Mouse (Mus musculus): Measurements from ENCODE around the gene Cacng4.

Gene Cacng4

DNA sequence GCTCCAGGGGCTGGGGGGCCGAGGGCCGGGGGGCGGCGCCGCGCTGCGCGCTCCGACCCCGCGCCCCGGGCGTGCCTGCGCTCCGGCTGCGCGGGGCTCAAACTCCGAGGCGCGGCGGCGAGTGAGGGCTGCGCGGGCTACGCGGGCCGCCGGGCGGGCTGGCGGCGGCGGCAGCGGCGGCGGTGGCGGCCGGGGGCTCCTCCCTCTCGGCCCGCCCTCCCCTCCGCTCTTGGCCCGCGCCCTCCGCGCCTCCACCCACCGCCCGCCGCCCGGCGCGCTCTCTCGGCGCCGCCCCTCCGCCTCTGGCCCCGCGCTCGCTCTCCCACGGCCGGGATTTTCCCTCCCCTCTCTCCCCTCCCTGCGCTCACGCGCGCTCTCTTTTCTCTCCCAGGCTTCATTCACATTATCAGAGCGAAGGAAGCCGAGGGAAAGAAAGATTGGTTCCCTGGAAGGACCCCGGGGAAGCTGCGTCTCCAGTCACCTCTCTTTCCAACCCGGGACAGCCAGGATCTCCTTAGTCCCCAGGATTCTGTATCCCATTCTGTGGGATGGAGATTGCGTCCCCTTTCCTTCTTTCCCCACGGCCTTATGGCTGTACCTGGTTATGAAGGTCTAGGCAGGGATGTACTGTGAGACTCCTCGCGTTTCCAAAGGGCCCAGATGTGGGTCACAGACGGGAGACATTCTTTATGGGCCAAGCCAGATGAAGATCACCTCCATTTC is at the start of gene Cacng4:
Gene Cacng4 (minus strand): TSS at position 11 of the 723 bp plus-strand sequence.
- DNase-seq, result no peak

DNA sequence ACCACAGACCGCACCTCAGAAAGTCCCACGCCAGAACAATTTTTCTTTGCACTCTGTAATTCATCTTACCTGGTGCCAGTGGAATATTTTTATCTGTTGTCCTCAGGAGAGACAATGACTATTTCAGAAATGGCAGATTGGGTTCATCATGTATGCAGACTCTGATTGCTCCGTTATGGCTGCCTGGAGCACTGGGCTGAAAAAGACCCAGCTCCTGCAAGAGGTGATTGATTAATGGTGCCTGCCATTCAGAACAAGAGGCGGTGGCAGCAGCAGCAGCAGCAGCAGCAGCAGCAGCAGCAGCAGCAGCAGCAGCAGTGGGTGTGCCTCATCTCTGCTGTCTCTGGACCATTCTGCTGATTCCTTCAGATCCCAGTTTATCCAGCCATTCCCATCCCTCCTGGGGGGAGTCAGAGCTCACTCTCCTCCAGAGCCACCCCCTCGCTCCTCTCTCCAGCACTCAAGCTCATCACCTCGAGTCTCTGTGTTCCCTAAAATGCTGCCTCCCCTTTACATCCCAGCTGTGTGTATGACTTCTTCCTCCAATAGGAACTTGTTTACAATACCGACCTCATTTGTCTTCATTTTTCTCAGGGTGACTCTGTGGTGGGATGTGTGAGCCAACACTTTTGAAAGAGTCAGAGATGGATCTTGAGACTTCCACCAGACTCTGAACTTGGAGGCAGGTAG is 39.1 kb upstream of the Cacng4 start:
- DNase-seq, result peak; percentile 71

DNA sequence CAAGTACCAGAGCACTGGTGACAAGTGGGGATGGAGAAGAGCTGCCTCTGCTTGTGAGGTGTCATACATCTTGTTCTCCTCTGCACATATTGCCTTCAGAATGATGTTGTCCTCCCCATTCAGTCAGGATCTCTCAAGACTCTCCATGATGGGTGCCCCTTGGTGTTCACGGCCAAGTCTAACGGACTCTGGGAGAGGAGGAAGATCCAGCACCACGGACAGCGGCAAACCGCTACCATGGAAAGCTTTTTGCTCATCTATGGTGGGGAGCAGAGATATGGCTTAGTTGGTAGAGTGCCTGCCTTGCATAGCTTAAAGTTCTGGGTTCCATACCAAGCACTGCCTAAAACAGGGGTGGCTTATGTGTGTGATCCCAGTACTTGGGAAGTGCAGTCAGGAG is 22.8 kb upstream of the Cacng4 start:
- peak; percentile 52 for DNase-seq

DNA sequence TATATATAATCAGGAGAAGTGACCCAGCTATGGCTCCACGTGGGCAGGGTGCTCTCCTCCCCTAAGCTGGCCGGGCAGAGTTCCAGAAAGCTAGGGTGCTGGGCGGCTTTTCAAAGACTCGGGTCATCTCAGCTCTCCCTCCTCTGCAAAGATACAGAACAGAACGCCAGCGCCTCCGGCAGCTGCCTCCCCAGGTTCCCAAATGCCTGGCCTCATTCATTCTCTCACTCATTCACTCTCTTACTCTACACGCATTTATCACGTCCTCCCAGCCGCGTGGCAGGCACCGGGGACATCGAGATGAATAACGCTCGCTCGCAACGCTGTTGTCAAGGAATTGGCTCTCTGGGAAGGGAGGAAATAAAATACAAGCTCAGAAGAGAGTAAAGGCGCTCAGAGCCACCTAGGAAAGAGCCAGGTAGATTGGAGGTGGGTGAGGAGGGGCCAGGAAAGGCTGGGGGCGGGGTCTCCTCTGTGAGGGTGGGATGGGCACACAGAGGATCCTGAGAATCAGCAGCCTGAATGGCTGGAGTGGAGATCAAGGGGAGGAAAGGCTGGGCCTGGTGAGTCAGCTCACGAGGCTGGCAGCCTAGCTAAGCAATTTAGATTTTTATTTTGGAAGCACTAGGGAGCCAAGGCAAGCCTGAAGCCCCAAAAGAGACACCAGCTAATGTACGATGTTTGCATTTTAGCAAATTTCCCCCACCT is 18.7 kb upstream of the Cacng4 start:
- DNase-seq, result no peak

DNA sequence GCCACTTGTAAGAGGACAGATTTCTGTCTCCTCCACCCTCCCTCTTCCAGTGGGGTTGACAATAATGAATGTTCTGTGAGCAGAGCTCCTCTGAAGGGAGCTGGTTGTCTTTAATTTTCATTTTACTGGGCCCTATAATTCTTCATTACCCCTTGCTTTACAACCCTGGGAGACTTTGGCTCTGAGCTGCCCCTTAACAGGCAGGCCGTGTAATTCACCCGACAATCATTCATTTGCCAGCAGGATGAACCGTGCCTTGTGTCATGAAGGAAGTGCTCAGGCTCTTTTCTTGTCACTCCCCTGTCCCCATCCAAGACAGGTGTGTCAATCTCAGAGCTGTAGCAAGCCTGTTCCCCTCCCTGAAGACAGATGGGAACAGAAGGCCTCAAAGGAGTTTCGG is 18.1 kb upstream of the Cacng4 start:
- no peak for DNase-seq

DNA sequence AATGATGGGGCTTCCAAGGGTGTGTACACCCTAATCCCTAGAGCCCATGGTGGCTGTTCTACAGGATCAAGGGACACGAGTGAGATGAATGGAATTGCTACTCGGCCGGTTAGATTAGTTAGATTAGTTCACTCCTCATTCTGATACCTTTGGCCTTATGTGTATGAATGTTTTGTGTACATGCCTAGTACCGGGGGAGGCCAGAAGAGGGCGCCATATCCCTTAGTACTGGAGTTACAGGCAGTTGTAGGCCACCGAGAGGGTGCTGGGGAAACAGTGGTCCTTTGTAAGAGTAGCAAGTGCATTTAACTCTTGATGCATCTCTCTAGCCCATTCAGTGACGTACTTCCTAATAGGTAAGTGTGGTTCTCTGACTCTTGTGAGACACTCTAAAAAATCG is 14.2 kb upstream of the Cacng4 start:
- DNase-seq, result no peak

DNA sequence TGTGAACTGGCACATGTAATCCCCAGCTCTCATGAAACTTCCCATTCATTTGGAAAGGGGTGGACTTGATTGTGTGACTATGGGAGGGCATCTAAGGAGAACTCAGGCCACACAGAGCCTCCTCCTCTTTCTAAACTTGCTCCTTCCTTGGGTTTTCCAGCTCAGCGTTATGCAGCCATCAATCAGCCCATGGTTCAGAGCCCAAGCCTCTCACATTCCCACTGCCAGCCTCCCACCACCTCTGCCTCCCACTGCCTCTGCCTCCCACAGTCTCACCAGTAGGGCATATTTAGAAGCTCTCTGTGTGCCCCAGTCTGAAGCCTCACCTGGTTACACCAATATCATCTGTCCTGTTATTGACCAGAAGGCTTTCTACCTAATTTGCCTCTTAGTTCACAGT is 11.7 kb upstream of the Cacng4 start:
- DNase-seq, result no peak

DNA sequence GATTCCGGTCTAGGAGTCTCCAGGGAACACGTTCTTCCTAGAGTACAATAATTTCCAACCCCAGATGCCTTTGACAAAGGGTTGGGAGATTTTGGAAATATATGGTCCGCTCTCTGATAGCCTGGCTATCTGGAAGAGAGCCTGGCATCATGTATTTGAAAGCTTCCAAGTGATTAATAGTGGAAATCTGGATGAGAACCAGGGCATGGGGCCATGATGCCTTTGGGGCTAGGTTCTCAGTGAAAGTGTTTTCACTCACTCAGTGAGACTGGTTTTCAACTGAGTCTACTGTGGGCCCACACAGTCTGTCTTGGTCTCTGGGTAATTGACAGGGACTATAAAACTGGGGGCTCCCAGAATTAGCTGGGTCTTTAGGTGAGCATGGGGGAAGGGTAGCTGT is 7.6 kb upstream of the Cacng4 start:
- no peak for DNase-seq

DNA sequence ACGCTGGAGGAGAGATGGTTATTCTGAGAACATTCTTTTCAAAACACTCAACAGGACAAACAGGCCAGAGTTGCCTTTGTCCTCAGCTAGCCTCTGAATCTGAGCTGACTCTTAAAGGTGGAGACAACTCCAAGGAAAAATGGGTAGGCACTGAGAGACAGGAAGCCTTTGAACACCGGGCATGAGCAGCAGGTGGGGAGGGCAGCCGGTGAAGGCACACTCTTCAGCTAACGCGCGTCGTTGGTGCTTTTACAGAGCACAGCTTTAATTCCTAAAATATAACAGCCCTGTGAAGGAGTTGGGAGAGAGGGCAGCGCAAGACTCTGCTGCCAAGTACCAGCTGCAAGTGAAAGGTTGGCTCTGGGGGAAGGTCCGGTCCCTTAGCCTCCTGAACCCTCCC is 5.0 kb upstream of the Cacng4 start:
- no peak for DNase-seq

DNA sequence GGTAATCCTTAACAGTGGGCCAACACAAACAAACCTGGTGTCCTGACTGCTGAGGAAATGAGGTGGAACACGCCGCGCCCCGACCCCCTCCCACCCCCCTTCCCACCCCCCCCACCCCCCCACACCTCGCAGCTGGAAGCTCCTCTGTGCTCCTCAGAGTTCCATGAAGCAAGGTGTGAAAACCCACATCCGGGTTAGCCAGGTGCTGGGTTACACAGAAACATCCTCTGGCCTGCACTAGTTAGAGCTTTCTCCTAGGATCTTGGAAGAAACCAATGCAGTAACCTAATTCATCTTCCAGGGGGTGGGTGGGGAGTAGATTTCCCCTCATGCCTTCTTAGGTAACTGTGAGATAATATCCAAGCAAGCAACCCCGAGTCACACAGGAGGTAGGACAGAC is 2.0 kb upstream of the Cacng4 start:
- DNase-seq, result no peak

DNA sequence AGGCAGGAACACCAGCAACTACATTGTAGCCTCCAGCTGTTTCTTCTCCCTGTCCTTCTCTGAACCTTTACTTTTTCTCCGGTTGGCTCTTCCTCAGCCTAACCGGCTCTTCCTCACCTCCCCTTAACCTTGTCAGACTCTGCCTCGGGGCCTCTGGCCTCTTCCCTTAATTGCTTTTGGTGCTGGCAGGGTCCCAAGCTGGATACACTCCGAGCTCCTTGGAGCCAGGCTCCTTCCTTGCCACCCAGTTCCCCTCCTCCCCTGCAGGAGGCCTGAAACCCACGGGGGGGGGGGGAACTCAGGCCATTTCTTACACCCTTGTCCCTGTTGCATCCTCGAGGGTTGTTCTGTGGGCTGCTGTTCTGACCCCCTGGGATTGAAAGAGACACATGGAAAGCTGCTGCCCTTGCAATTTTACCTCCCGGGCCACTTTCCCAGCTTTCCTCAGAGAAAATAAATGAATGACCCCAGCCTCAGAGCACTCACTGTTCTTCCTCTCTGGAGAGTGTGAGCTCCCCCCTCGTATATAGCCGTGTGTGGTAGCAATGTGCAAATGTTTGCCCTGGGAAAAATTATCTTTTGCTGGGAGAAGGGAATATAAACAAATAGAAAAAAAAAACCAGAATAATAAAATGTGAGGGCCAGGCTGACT is 1.2 kb upstream of the Cacng4 start:
- no peak for DNase-seq

DNA sequence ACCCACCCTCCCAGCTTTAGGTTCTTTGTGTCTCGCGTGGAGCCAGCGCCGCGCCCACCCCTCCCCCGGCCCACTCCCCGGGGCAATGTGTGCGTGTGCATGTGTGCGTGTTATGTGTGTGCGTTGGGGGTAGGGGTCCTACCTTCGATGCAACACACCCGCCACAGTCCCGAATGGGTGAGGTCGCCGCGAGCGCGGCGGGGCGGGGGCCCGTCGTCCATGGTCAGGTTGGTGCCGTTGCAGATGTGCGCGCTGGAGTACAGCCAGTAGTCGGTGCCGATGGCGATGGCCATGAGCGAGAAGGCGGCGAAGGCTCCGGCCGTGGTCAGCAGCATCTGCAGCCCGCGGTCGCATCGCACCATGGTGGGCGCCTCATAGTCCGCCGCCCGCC is 259 bp downstream of the Cacng4 start:
- DNase-seq, result no peak

DNA sequence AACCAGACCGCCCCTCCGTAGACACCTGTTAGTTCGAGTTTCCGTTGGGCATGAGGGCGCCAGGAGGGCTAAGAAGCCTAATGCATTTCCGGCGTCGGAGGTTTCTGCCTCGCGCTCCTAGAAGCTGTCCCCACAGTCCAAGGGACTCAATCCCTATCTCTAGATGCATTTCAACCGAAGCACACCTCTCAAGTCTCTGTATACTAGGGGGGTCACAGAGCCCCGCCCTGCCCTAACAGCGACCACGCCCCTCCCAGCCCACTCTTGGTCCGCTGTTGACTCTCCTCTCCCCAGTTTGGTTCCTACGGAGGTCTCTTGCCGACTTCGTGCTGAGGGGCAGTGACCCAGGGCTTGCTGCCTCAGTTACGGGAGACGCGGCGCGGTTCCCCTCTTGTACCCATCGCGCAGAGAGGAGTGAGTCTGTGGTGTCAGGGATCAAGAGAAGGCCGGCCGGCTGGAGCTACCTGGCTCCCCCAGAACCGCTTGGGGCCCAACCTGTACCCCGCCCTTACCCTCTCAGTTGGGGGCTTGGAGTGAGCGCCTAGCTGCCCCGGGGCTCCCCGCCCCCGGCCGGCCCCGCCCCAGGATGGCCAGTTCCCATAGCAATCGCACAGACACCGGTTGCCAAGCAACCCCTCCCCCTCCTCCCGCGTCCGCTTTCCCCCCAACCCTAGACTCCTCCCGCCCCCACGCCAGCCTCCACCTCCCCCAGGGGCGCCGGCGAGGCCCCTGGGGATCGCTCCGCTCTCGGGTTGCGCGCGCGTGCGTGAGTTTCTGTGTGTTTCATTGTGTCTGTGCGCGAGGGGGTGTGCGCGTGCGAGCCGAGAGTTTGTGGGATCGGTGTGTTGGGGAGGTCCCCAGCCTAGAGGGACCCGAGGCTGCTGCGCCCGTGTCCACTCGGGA is 906 bp downstream of the Cacng4 start:
- DNase-seq, result no peak

DNA sequence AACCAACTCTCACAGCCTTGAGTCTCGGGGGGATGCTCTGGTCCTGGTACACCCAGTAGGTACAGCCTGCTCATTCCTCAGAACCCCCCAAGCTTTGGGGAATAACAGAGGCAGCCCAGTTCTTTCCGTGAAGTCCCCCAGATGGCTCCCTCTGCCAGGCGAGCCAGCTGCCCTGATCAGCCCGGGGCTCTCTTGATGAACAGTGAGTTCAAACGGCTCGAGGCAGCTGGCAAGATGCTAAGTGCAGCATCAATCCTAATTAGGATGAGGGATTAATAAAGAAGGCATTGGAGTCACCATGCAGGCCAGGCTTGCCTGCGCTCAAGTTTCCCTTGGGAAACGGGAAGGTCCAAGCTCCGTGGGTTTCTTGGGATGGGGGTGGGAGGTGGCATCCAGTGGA is 2.2 kb downstream of the Cacng4 start:
- DNase-seq, result no peak

DNA sequence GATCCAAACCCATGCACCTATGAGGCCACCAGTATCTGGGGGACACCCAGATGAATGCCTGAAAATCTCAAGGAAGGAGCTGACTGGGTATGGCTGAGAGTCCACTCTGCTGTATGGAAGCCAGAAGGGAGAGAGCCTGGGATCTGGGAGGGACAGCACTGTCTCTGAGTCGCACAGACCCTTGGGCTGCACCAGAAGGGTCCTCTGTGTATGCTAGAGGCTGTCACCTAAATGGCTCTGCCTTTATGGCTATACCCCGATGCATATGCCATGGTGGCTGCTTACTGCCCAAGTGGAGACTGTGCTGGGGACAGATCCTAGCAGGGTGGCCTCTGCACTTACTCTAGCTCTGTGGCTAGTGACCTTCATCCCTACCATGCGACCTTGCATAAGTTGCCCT is 8.6 kb downstream of the Cacng4 start:
- DNase-seq, result no peak

DNA sequence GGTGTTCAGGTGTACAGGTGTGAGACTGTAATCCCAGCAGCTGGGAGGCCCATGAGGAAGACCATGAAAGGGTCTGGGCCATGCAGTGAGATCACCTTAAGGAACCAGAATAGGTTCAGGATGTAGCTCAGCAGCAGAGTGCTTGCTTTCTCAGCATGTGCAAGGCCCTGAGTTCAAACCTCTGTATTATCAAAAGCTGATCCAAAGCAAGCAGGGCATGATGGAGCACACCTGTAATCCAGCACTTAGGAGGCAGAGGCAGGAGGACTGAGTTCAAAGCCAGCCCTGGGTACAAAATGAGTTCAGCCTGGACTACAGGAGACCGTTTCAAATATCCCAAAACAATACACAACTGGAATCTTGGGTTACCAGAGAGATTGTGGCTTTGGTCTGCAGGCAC is 9.1 kb downstream of the Cacng4 start:
- DNase-seq, result no peak

DNA sequence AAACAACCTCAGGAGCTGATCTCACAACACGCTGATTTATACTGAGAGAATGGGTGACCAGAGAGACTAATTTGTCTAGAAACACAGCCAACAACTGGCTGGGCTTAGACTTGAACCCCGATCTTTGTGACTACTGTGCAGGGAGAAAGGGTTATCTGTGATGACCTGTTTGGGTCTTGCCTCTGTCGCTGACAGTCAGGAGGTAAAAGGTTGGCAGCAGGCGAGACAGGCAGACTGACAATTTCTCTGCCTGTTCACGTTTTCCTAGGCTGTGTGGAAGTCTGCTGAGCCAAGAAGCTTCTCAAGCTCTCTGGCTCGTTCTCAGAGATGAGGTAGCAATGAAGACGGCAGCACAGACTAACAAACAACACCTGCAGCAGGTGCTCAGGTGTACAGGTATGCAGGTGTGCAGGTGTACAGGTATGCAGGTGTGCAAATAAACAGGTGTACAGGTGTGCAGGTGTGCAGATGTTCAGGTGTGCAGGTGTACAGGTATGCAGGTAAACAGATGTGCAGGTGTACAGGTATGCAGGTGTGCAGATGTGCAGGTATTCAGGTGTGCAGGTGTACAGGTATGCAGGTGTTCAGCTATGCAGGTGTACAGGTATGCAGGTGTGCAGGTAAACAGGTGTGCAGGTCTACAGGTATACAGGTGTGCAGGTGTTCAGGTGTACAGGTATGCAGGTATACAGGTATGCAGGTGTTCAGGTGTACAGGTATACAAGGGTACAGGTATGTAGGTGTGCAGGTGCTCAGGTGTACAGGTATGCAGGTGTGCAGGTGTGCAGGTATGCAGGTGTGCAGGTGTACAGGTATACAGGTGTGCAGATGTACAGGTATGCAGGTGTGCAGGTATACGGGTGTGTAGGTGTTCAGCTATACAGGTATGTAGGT is 10.2 kb downstream of the Cacng4 start:
- DNase-seq, result no peak

DNA sequence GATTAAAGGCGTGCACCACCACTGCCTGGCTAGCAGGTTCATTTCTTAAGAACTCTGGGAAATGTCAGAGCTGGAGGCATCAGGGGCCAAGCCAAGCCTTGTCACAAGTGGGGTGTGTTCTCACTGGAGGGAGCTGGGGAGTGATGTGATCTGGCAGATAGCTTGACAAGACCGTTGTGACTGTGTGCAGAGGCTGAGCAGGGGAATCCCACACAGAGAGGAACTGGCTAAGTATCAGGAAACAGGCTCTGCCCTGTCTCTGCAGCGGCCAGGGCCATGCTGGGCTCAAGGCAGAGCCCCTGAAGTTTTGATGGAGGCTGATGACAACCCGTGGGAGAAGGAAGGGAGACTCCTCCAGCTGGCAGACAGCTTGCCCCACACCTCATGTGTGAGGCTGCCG is 11.8 kb downstream of the Cacng4 start:
- DNase-seq, result peak; percentile 86

DNA sequence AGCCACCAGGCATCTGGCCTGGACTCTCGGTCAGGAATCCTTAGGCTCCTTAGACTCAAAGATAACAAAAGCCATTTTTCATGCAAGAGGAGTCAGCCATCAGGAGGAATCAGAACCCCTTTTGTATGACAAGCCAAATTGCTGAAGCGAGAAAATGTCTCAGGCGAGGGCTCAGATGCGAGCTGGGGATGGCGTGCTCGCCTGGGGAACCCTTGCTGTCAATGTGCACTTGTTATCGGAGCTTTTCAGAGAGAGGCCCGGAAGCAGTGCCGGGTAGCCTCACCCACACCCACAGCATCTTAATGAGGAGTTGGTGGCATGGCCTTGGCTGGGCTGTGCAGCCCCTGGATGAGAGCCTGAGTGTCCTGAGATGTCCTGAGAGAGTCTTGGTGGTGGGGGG is 15.5 kb downstream of the Cacng4 start:
- DNase-seq, result no peak

DNA sequence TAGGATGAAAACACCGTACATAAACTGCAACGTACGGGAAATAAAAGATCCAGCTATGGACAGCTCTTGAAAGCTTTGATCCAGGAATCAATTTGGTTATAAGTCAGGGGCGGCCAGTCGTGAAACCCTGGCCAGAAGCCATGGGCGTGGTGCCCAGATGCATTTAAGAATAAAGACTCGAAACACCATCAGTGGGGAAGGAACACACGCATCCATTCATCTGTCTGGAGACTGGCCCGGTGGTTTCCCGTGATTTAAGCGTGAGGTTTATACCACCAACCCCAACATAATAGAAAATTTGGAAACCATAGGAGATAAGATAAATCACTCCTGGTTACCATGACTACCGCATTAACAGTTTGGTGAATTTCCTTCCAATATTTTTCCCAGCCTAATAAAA is 16.9 kb downstream of the Cacng4 start:
- DNase-seq, result no peak

DNA sequence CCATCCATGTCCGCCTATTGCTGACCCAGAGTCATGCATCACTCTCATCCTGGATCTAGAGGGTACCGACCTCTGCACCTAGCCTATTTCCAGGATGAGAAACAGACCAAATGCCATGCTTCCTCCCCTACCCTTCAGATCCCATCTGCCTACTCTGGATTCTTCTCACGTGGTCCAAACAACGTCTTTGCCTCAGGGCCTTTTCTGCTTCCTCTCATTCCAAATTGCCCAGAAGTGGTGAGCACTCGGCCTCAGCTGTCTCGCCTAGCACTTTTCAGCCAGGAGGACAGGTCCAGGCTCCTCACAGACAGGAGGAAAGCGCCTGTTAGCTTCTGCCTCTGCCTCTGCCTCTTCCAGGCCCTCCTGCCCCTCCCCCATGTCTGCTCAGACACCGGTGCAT is 21.0 kb downstream of the Cacng4 start:
- no peak for DNase-seq

DNA sequence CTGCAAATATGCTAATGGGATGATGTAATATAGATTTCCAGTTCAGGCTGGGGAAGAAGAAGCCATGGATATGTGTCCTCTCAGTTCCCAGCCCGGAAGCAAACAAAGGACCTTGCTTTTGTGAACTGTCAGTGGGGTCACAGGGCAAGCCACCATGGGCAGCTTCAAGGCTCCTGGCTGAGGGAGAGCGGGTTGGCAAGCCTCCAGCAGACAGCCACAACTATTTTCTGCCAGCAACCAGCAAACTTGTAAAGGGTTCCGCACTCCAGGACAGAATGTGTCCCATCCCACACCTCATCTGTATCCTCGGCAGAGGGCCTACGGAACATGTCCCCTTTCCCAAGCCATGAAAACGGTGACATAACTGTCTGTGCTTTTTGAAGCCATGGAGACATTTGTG is 22.4 kb downstream of the Cacng4 start:
- DNase-seq, result no peak

All from heart, adult 11 months (tissue).